ENCODE assay signal across 8 mouse cellular contexts in the genomic region with DNA sequence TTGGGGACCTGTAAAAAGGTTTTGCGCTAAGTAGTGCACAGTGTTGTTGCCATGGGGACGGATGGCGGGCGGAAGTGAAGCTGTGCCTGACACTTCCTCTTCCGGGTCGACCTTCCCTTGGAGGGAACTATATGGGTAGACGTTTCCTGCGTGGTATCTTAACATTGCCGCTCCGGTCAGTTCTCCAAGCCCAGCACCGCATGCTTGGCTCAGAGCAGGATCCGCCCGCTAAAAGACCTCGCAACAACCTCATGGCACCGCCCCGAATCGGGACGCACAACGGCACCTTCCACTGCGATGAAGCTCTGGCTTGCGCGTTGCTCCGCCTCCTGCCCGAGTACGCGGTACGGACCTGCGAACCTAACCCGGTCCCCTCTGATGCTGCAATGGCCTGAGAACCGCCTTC. TPM values are rescaled to one million over a fixed set of nuclear protein-coding genes. Genes with fewer than 3 reads are reported as not detected.
A peak's percentile ranks its signal among the peaks of the same experiment; 100 is the strongest.
DNase-seq lines count a peak whose midpoint lies in the region; ATAC-seq and TF ChIP-seq lines count a peak whose summit lies in the region.

A gene (plus strand): TSS at position 100 of the 406 bp plus-strand sequence.

- peak; percentile 95 for ATAC-seq in embryonic facial prominence, embryonic 14.5 days (ENCODE audit: low read depth)
- ATAC-seq in limb, embryonic 14.5 days (ENCODE audit: low FRiP score, low read depth): peak; percentile 94
- ATAC-seq in midbrain, embryonic 16.5 days: peak; percentile 96

- DNase-seq in A20 (ENCODE audit: low read depth, low spot score): peak; percentile 93
- peak; percentile 60 to 69 for DNase-seq in adrenal gland, postnatal 4 days (ENCODE audit: low spot score in 2 of 2)
- DNase-seq in embryonic facial prominence, embryonic 14.5 days (ENCODE audit: low spot score): peak; percentile 95
- DNase-seq in heart, adult 2 months: peak; percentile 81 to 87
- peak; percentile 81 to 82 for DNase-seq in kidney, adult 8-10 months
- peak; percentile 91 for DNase-seq in limb, embryonic 14.5 days (ENCODE audit: low spot score)
- DNase-seq in spleen, adult 2 months (ENCODE audit: low read depth in 1 of 2, low spot score in 2 of 2): peak; percentile 72 to 83

- peaks cover 19% of the 10 kb centered on the region for H3K4me1 ChIP-seq in embryonic facial prominence, embryonic 14.5 days (ENCODE audit: control insufficient read depth, insufficient read depth, low read length)
- H3K4me1 ChIP-seq in heart, adult 2 months (ENCODE audit: control insufficient read depth, insufficient read depth, low read length): peaks cover 10% of the 10 kb centered on the region
- H3K4me1 ChIP-seq in limb, embryonic 14.5 days (ENCODE audit: control insufficient read depth, insufficient read depth, low read length): peaks cover 14% of the 10 kb centered on the region
- H3K4me1 ChIP-seq in midbrain, embryonic 16.5 days (ENCODE audit: control insufficient read depth, insufficient read depth, low read length): peaks cover 27% of the 10 kb centered on the region
- H3K4me1 ChIP-seq in spleen, adult 2 months (ENCODE audit: control insufficient read depth, insufficient read depth, insufficient read length): peaks cover 8% of the 10 kb centered on the region; the same call in 1 of the 2 replicates

- peak; percentile 90 for TF ChIP-seq POLR2A in heart, adult 2 months (IDR thresholded peaks at IDR 0.05; ENCODE audit: insufficient read depth, low read depth, low read length)
- TF ChIP-seq POLR2A in limb, embryonic 14.5 days (IDR thresholded peaks at IDR 0.05; ENCODE audit: borderline replicate concordance, extremely low read depth, insufficient read depth, insufficient read length): no peak
- no peak for TF ChIP-seq POLR2A in spleen, adult 2 months (IDR thresholded peaks at IDR 0.05; ENCODE audit: low read depth, low read length)

- no peaks in the 10 kb centered on the region for H3K27me3 ChIP-seq in embryonic facial prominence, embryonic 14.5 days (replicated peaks; ENCODE audit: control insufficient read depth, insufficient read depth, low read length)
- no peaks in the 10 kb centered on the region for H3K27me3 ChIP-seq in heart, adult 2 months (ENCODE audit: control insufficient read depth, insufficient read depth, low read length)
- no peaks in the 10 kb centered on the region for H3K27me3 ChIP-seq in limb, embryonic 14.5 days (ENCODE audit: control insufficient read depth, insufficient read depth, low read length)
- H3K27me3 ChIP-seq in midbrain, embryonic 16.5 days (ENCODE audit: control insufficient read depth, insufficient read depth, low read depth, low read length): no peaks in the 10 kb centered on the region
- H3K27me3 ChIP-seq in spleen, adult 2 months (ENCODE audit: control insufficient read depth, insufficient read depth, low read length): no peaks in the 10 kb centered on the region

- H3K36me3 ChIP-seq in embryonic facial prominence, embryonic 14.5 days (ENCODE audit: control insufficient read depth, insufficient read depth, low read length): peaks cover 64% of the 10 kb centered on the region
- no peaks in the 10 kb centered on the region for H3K36me3 ChIP-seq in heart, adult 2 months (ENCODE audit: control insufficient read depth, insufficient read depth, low read length)
- peaks cover 68% of the 10 kb centered on the region for H3K36me3 ChIP-seq in limb, embryonic 14.5 days (ENCODE audit: control insufficient read depth, insufficient read depth, low read length)
- peaks cover 13% of the 10 kb centered on the region for H3K36me3 ChIP-seq in midbrain, embryonic 16.5 days (ENCODE audit: control insufficient read depth, insufficient read depth, low read length)
- H3K36me3 ChIP-seq in spleen, adult 2 months (ENCODE audit: control insufficient read depth, insufficient read depth, low read length): peaks cover 11% of the 10 kb centered on the region

- 0% methylated on average over 30 of the region's 30 CpGs for WGBS in embryonic facial prominence, embryonic 14.5 days
- under 1% methylated on average over 30 of the region's 30 CpGs for WGBS in heart, adult 2 months
- 0% methylated on average over 30 of the region's 30 CpGs for WGBS in limb, embryonic 14.5 days
- WGBS in midbrain, embryonic 16.5 days: under 1% methylated on average over 30 of the region's 30 CpGs
- under 1% methylated on average over 30 of the region's 30 CpGs for WGBS in spleen, adult 2 months

- intact Hi-C loops in heart, adult 2 months (cut with DNase I): loop anchor here (2.0 kb wide), 1 partner anchor 19 kb away; a partner anchor contains a TSS

- peak within 1 kb of the TSS; percentile 69 for H3K4me3 ChIP-seq in embryonic facial prominence, embryonic 14.5 days (ENCODE audit: low read depth, low read length)
- H3K4me3 ChIP-seq in heart, adult 2 months: peak within 1 kb of the TSS; percentile 72
- peak within 1 kb of the TSS; percentile 65 for H3K4me3 ChIP-seq in limb, embryonic 14.5 days (replicated peaks; ENCODE audit: low read length)
- H3K4me3 ChIP-seq in midbrain, embryonic 16.5 days (ENCODE audit: low read depth, low read length): peak within 1 kb of the TSS; percentile 84
- H3K4me3 ChIP-seq in spleen, adult 2 months (ENCODE audit: extremely low read depth, insufficient read depth, insufficient read length): peak within 1 kb of the TSS; percentile 91

- peak within 1 kb of the TSS; percentile 69 for H3K27ac ChIP-seq in embryonic facial prominence, embryonic 14.5 days (replicated peaks; ENCODE audit: low read depth, low read length)
- peak within 1 kb of the TSS; percentile 70 for H3K27ac ChIP-seq in heart, adult 2 months
- peak within 1 kb of the TSS; percentile 53 for H3K27ac ChIP-seq in limb, embryonic 14.5 days (replicated peaks; ENCODE audit: low read depth, low read length)
- peak within 1 kb of the TSS; percentile 70 for H3K27ac ChIP-seq in midbrain, embryonic 16.5 days (ENCODE audit: low read length)
- peak within 1 kb of the TSS; percentile 72 for H3K27ac ChIP-seq in spleen, adult 2 months (ENCODE audit: insufficient read depth, low read length)

- no peaks in the 10 kb centered on the region for H3K9me3 ChIP-seq in embryonic facial prominence, embryonic 14.5 days (ENCODE audit: control insufficient read depth, low read length)
- no peaks in the 10 kb centered on the region for H3K9me3 ChIP-seq in limb, embryonic 14.5 days (ENCODE audit: control insufficient read depth, low read length)
- H3K9me3 ChIP-seq in midbrain, embryonic 16.5 days (replicated peaks; ENCODE audit: control insufficient read depth, low read length, poor library complexity, severe bottlenecking): no peaks in the 10 kb centered on the region

- H3K4me2 ChIP-seq in embryonic facial prominence, embryonic 14.5 days (ENCODE audit: low read depth, low read length): peak within 1 kb of the TSS; percentile 83
- H3K4me2 ChIP-seq in limb, embryonic 14.5 days (replicated peaks; ENCODE audit: low read depth, low read length, severe bottlenecking): peak within 1 kb of the TSS; percentile 83
- H3K4me2 ChIP-seq in midbrain, embryonic 16.5 days (ENCODE audit: low read length): peak within 1 kb of the TSS; percentile 95

- peak; percentile 83 for TF ChIP-seq EP300 in heart, adult 2 months (IDR thresholded peaks at IDR 0.05; ENCODE audit: insufficient read depth, low read depth, low read length)

- H3K79me2 ChIP-seq in heart, adult 2 months (replicated peaks; ENCODE audit: control insufficient read depth, insufficient read depth, low read length): no peaks in the 10 kb centered on the region

- H3K9ac ChIP-seq in embryonic facial prominence, embryonic 14.5 days (ENCODE audit: low read depth, low read length): peak within 1 kb of the TSS; percentile 77
- peak within 1 kb of the TSS; percentile 83 for H3K9ac ChIP-seq in heart, adult 2 months (ENCODE audit: low read depth, low read length)
- H3K9ac ChIP-seq in limb, embryonic 14.5 days (ENCODE audit: low read depth, low read length, severe bottlenecking): peak within 1 kb of the TSS; percentile 68
- peak within 1 kb of the TSS; percentile 87 for H3K9ac ChIP-seq in midbrain, embryonic 16.5 days (ENCODE audit: low read depth, low read length)

- no peak for TF ChIP-seq CTCF in heart, adult 2 months (IDR thresholded peaks at IDR 0.05)
- TF ChIP-seq CTCF in spleen, adult 2 months (IDR thresholded peaks at IDR 0.05; ENCODE audit: extremely low read depth, insufficient read depth, insufficient read length, insufficient replicate concordance): no peak

RNA-seq across cellular contexts. Expression of the gene that starts here (rescaled TPM):
- 10 to 100 TPM; 86.3 to 96.7 TPM for total RNA-seq in adrenal gland, postnatal 4 days (2021)
- 79.0 and 83.2 TPM in 2 replicates for polyA plus RNA-seq in embryonic facial prominence, embryonic 14.5 days (2014; fragmentation: Nextera tagmentation; extraction: Ambion mirVana)
- 10 to 100 TPM; 19.0 to 24.1 TPM for total RNA-seq in heart, adult 2 months (2021)
- 27.8 and 36.7 TPM in 2 replicates for polyA plus RNA-seq in heart, adult 2 months (2012; rRNA removed)
- polyA plus RNA-seq in limb, embryonic 14.5 days (2012; rRNA removed): 108 and 117 TPM in 2 replicates
- 91.1 and 92.1 TPM in 2 replicates for polyA plus RNA-seq in limb, embryonic 14.5 days (2014; fragmentation: Nextera tagmentation; extraction: Ambion mirVana)
- 89.1 and 91.2 TPM in 2 replicates for polyA plus RNA-seq in midbrain, embryonic 16.5 days (2015; fragmentation: Nextera tagmentation; extraction: Ambion mirVana)
- 41.9 and 48.4 TPM in 2 replicates for polyA plus RNA-seq in spleen, adult 2 months (2012; rRNA removed)

Comparison
In these comparisons a context has a peak if more than half of its experiments do, and no peak if none do; other contexts are left out.
1. Peak in every context shown above with its lines: DNase-seq, ATAC-seq, H3K4me3 ChIP-seq and H3K27ac ChIP-seq.